Mouse (Mus musculus): ENCODE measurements around the gene Crip3. TPM values are rescaled to one million over a fixed set of nuclear protein-coding genes. Genes with fewer than 3 reads are reported as not detected.

Crip3 gene
- total RNA-seq (2014; rRNA removed) (not detected in 2 replicates), polyA plus RNA-seq (2012; rRNA removed) (0.70 and 1.4 TPM in 2 replicates)

GRCm38 (mm10) chr17:46428761-46429414, at the start of gene Crip3:
Gene Crip3 (plus strand): TSS chr17:46428926.
- DNase-seq (ENCODE audit: extremely low read depth, low read depth, low spot score): no peak
- no peaks in the 10 kb centered on the region for H3K27me3 ChIP-seq (ENCODE audit: control insufficient read depth, insufficient read depth, low read length)

GRCm38 (mm10) chr17:46383294-46384060, 45.2 kb upstream of the Crip3 start, which contains the start of gene Zfp318:
Gene Zfp318 (plus strand): TSS chr17:46383731.
- DNase-seq (ENCODE audit: extremely low read depth, low read depth, low spot score): peak; percentile 79
- peak within 1 kb of the TSS; percentile 78 for H3K27ac ChIP-seq (replicated peaks; ENCODE audit: insufficient read depth, low read depth, low read length)
- peak within 1 kb of the TSS; percentile 90 for H3K4me3 ChIP-seq (ENCODE audit: insufficient read depth, low read depth, low read length)
- WGBS: under 1% methylated on average over 104 of the region's 105 CpGs
- H3K36me3 ChIP-seq (ENCODE audit: control insufficient read depth, insufficient read depth, low read length): peaks cover 9% of the 10 kb centered on the region
- H3K9ac ChIP-seq (ENCODE audit: low read depth, low read length): peak within 1 kb of the TSS; percentile 98
- TF ChIP-seq CTCF (IDR thresholded peaks at IDR 0.05; ENCODE audit: low read depth, low read length) (no peak), POLR2A (IDR thresholded peaks at IDR 0.05; ENCODE audit: extremely low read depth, insufficient read depth, low read length) (peak; percentile 76)
- H3K27me3 ChIP-seq (ENCODE audit: control insufficient read depth, insufficient read depth, low read length): no peaks in the 10 kb centered on the region
- peaks cover 8% of the 10 kb centered on the region; the same call in 1 of the 2 replicates for H3K79me2 ChIP-seq (ENCODE audit: control insufficient read depth, insufficient read depth, low read length)
- peaks cover 9% of the 10 kb centered on the region for H3K4me1 ChIP-seq (ENCODE audit: control insufficient read depth, insufficient read depth, low read length)

More at GRCm38 (mm10) chr17:46428761-46429414, at the start of gene Crip3:
- no peak within 1 kb of the TSS for H3K4me3 ChIP-seq (ENCODE audit: insufficient read depth, low read depth, low read length)
- 14% methylated on average over 18 of the region's 18 CpGs for WGBS
- no peak within 1 kb of the TSS for H3K27ac ChIP-seq (replicated peaks; ENCODE audit: insufficient read depth, low read depth, low read length)
- H3K9ac ChIP-seq (ENCODE audit: low read depth, low read length): no peak within 1 kb of the TSS
- TF ChIP-seq POLR2A (IDR thresholded peaks at IDR 0.05; ENCODE audit: extremely low read depth, insufficient read depth, low read length): no peak
- TF ChIP-seq CTCF (IDR thresholded peaks at IDR 0.05; ENCODE audit: low read depth, low read length): no peak
- H3K36me3 ChIP-seq (ENCODE audit: control insufficient read depth, insufficient read depth, low read length): no peaks in the 10 kb centered on the region
- H3K79me2 ChIP-seq (ENCODE audit: control insufficient read depth, insufficient read depth, low read length): no peaks in the 10 kb centered on the region
- H3K4me1 ChIP-seq (ENCODE audit: control insufficient read depth, insufficient read depth, low read length): peaks cover 6% of the 10 kb centered on the region

- H3K27me3 ChIP-seq (ENCODE audit: control insufficient read depth, insufficient read depth, low read length): no peaks in the 10 kb centered on the region
- peak; percentile 29 for DNase-seq (ENCODE audit: extremely low read depth, low read depth, low spot score)
- peaks cover 8% of the 10 kb centered on the region; the same call in 1 of the 2 replicates for H3K79me2 ChIP-seq (ENCODE audit: control insufficient read depth, insufficient read depth, low read length)
- peak overlapping the region; percentile 90 for H3K4me3 ChIP-seq (ENCODE audit: insufficient read depth, low read depth, low read length)
- TF ChIP-seq POLR2A (IDR thresholded peaks at IDR 0.05; ENCODE audit: extremely low read depth, insufficient read depth, low read length): no peak
- no peak for TF ChIP-seq CTCF (IDR thresholded peaks at IDR 0.05; ENCODE audit: low read depth, low read length)
- peak overlapping the region; percentile 78 for H3K27ac ChIP-seq (replicated peaks; ENCODE audit: insufficient read depth, low read depth, low read length)
- peaks cover 13% of the 10 kb centered on the region for H3K36me3 ChIP-seq (ENCODE audit: control insufficient read depth, insufficient read depth, low read length)
- peak overlapping the region; percentile 98 for H3K9ac ChIP-seq (ENCODE audit: low read depth, low read length)
- WGBS: 1% methylated on average over 67 of the region's 70 CpGs
- H3K4me1 ChIP-seq (ENCODE audit: control insufficient read depth, insufficient read depth, low read length): peaks cover 9% of the 10 kb centered on the region
Measured at GRCm38 (mm10) chr17:46384061-46384801, 44.5 kb upstream of the Crip3 start.

GRCm38 (mm10) chr17:46388200-46388599, 40.5 kb upstream of the Crip3 start:
- Histone ChIP-seq H3K4me3 (ENCODE audit: insufficient read depth, low read depth, low read length) (no peak overlapping the region), H3K79me2 (ENCODE audit: control insufficient read depth, insufficient read depth, low read length) (peaks cover 8% of the 10 kb centered on the region; the same call in 1 of the 2 replicates), H3K9ac (ENCODE audit: low read depth, low read length) (no peak overlapping the region), H3K27me3 (ENCODE audit: control insufficient read depth, insufficient read depth, low read length) (no peaks in the 10 kb centered on the region), H3K4me1 (ENCODE audit: control insufficient read depth, insufficient read depth, low read length) (peaks cover 9% of the 10 kb centered on the region), H3K36me3 (ENCODE audit: control insufficient read depth, insufficient read depth, low read length) (peaks cover 21% of the 10 kb centered on the region), H3K27ac (replicated peaks; ENCODE audit: insufficient read depth, low read depth, low read length) (no peak overlapping the region)
- TF ChIP-seq CTCF (IDR thresholded peaks at IDR 0.05; ENCODE audit: low read depth, low read length) (no peak), POLR2A (IDR thresholded peaks at IDR 0.05; ENCODE audit: extremely low read depth, insufficient read depth, low read length) (no peak)
- peak; percentile 10 for DNase-seq (ENCODE audit: extremely low read depth, low read depth, low spot score)
- WGBS: 75% methylated on average over 3 of the region's 3 CpGs

GRCm38 (mm10) chr17:46393012-46393411, 35.7 kb upstream of the Crip3 start:
- Histone ChIP-seq H3K36me3 (ENCODE audit: control insufficient read depth, insufficient read depth, low read length) (peaks cover 44% of the 10 kb centered on the region), H3K4me1 (ENCODE audit: control insufficient read depth, insufficient read depth, low read length) (no peaks in the 10 kb centered on the region), H3K27me3 (ENCODE audit: control insufficient read depth, insufficient read depth, low read length) (no peaks in the 10 kb centered on the region), H3K27ac (replicated peaks; ENCODE audit: insufficient read depth, low read depth, low read length) (no peak overlapping the region), H3K9ac (ENCODE audit: low read depth, low read length) (no peak overlapping the region), H3K79me2 (ENCODE audit: control insufficient read depth, insufficient read depth, low read length) (peaks cover 2% of the 10 kb centered on the region; the same call in 1 of the 2 replicates), H3K4me3 (ENCODE audit: insufficient read depth, low read depth, low read length) (no peak overlapping the region)
- DNase-seq (ENCODE audit: extremely low read depth, low read depth, low spot score): peak; percentile 39
- WGBS: 56% methylated on average over 2 of the region's 2 CpGs
- TF ChIP-seq POLR2A (IDR thresholded peaks at IDR 0.05; ENCODE audit: extremely low read depth, insufficient read depth, low read length) (no peak), CTCF (IDR thresholded peaks at IDR 0.05; ENCODE audit: low read depth, low read length) (peak; percentile 64; the same call in 1 of the 2 replicates)
